Mouse (Mus musculus) cortical plate, adult 2 months (tissue): ENCODE results near the gene Qtrt2.

ENCODE experiments used
- CTCF ChIP-seq: fragments of 200-500 bp; IDR thresholded peaks from 2 replicates; pipeline ENCODE4 v1.5.1; 2011; ENCODE audit warnings: mild to moderate bottlenecking, control low read depth, low read length; ENCODE audit not compliant: insufficient read depth; ENCODE audit errors: extremely low read depth
- POLR2A ChIP-seq: fragments of 200-500 bp; IDR thresholded peaks from 2 replicates; pipeline ENCODE4 v1.6.1; 2011; ENCODE audit warnings: mild to moderate bottlenecking, low read length, control low read depth; ENCODE audit not compliant: insufficient read depth; ENCODE audit errors: extremely low read depth

GRCm38 (mm10) chr16:43958038-43958437 is 31.4 kb upstream of the Qtrt2 start:
- TF ChIP-seq POLR2A: no peak
- no peak for TF ChIP-seq CTCF
